Mouse (Mus musculus) megakaryocyte, adult 5-6 weeks (primary cell): ENCODE data around the gene Catsper3. TPM values are rescaled to one million over a fixed set of nuclear protein-coding genes. Genes with fewer than 3 reads are reported as not detected.

Source experiments
- ATAC-seq: 2 replicates; pipeline ENCODE4 v1.8.0; 2016; ENCODE audit warnings: mild to moderate bottlenecking, inconsistent platforms; ENCODE audit not compliant: poor library complexity, severe bottlenecking
- total RNA-seq, 2 experiments: library from RNA; stranded (forward) in 1 of 2; stranded (reverse) in 1 of 2; fragments of 153-499, 151-499 nt in 1 of 2; fragments of 221-1000, 200-1000 nt in 1 of 2; gene quantifications; 2 replicates each; pipeline versions ENCODE4 v1.2.3 to v1.2.4; 2015 to 2017

The Catsper3 gene
- total RNA-seq (2015) (not detected in 2 replicates), total RNA-seq (2017) (not detected in 2 replicates)

DNA sequence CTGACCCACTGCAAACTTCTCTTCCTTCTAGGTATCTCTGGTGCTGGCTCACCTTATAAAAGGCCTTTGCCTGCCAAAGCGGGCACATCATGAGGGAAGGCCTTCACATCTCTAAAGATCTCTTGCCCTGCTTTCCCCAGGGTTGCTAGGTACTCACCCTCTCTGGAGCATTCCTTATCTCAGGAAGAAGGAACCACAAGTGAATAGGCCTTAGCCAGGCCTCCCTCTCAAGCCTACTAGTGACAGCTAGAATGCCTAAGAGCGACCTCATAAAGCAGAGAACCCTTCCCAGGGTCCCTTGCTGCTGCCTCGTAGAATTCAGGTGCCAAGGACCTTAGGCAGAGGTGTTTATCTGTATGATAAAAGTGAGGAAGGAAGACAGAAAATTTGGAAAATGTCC is at the start of gene Catsper3:
Gene Catsper3 (plus strand): TSS at position 301 of the 400 bp plus-strand sequence.
- no peak for ATAC-seq

DNA sequence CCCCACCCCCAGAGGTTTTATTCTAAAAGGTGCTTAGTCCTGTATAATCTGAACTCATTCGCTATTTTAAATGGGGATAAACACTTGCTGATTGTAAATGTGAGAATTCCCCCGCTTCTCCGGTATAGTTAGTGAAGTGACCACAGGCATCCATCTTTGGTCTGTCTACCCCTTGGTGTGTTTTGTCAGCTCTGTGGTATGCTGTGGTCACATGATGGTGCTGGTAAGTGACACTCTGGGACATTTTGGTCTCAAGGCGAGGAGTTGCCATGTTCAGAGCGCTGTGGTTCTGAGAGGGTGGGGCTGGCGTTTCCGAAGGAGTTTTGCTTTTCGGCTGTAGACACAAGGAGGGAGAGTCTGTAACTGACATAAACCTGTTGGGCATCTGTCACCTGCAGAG is 46.5 kb upstream of the Catsper3 start:
- ATAC-seq: no peak

DNA sequence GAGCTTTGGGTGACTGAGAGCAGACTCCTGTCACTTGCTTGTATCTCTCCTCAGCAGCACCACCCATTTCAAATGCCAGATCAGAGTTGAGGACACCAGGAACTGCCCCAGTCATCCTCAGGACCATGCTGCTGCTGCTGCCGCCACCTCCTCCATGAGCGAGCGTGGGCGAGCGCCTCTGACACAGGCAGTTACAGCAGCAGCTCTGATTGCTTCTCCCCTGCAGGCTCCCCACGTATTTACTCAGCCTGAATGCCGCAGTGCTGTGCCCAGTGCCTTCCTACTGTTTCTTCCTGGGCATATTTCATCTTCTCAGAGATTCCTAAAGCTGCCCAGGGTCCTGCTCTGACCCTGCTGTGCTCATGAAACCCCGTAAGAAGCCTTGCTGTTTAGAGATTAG is 42.1 kb upstream of the Catsper3 start:
- no peak for ATAC-seq

DNA sequence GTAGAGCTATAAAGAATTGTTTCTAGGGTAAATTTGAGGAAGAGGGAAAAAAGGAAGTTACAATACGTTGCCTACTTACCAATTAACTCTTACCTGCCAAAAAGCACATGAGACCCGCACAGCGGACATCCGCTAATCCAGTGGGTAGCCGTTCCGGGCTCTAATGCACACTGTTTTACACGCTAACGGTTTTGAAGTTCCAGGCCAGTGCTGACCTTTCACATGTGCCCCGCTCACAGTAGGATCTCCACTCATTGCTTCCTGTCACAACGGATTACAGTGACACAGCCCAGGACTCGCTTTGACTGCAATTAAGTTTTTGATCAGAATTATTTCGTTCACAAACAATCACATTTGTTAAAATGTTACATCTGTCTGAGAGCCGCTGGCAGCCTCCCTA is 30.0 kb upstream of the Catsper3 start:
- ATAC-seq: peak; percentile 60

DNA sequence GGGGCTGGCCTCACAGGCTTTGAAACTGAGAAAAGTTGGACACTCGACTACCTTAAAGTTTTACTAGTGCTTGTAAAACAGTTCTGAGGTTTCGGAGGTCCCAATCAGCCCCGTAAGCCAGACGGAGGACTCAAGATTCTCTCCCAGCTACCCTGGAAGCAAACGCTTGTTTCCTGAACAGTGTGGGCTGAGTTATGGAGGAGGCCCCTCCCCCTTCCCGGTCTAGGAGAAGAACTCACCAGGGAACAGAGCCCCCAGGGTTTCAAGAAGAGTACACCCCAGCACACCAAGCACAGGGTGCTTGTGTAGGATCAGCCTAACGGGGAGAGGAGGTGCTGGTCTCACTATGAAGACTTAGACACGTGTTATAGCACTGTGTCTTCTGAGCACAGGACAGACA is 27.6 kb upstream of the Catsper3 start:
- no peak for ATAC-seq

DNA sequence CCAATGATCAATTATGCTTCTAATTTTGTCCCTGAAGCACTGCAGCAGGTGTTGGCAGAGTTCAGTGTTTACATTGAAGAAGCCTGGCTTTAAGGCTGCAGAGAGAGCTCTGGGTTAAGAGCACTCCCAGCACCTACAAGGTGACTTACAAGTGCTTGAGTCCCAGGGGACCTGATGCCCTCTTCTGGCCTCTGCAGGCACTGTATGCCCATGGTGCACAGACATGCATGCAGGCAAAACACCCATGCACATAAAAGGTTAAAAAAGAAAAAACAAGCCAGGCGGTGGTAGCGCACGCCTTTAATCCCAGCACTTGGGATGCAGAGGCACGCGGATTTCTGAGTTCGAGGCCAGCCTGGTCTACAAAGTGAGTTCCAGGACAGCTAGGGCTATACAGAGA is 26.7 kb upstream of the Catsper3 start:
- ATAC-seq: no peak

DNA sequence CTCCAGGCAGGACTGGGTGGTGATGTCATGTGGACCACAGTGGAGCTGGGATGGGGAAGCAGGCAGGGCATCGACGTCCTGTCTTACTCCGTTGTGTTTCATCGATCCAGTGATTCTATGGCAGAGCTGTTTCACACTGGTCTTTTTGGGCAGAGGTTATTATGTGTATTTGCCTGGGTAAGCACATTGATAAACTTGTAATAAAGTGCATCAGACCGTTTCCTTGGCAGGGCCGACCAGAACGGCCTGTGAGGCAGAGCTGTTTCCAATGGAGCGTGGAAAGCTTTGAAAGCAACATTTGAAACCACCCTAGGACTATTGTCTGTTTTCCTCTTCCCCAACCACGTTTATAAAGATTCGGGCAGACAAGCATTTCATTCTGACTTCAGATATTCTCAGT is 23.8 kb upstream of the Catsper3 start:
- ATAC-seq: no peak

DNA sequence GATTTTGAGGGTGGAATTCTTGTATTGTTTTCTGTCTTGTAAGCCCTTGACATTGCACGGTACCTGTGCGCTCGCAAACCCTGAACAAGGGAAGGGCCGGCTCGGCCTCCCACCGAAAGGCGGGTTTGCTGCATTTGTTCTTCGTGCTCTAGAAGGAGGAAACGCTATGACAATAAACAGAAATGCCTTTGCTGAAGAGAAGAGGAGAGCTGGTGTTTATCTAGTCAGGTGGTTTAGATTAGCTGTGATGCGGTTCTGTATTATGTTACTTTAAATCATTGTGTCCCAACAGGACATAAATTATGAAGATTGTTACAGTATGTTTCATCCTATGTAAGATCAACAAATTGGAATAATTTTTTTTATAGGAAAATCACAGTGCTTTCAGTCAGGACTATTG is 22.9 kb upstream of the Catsper3 start:
- ATAC-seq: no peak

DNA sequence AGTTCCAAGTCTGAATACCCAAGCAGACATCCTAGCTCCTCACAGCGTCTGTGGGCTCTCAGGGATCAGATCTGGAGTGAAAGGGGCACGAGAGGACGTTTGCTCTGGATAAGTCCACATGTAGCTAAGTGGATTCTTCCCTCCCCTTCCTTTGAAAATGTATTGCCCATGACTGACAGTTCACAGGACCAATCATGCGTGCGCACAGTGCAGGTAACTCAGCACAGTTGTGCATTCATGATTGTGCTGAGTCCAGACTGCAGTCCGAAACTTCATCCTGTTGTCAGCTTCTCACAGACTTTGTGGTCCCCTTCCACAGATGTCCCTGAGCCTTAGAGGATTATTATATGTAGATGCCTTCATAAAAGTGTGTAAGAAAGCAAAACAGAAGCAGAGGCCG is 10.0 kb upstream of the Catsper3 start:
- no peak for ATAC-seq

DNA sequence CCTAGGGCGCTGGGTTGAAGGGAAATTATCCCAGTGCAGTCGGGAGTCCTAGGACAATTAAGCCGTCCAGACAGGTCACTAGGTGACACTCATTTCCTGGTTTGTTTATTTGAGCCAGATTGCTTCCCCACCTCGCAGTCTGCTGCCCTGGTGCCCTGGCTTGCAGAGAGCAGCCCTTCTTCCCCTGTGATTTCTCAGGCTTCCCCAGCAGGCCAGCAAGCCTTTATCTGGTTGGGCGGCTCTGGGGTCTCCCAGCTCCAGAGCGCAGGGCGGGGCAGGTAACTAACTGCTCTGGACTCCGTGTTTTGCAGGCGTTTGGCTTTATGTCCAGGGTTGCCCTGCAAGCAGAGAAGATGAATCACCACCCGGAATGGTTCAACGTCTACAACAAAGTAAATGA is 9.3 kb upstream of the Catsper3 start:
- no peak for ATAC-seq

DNA sequence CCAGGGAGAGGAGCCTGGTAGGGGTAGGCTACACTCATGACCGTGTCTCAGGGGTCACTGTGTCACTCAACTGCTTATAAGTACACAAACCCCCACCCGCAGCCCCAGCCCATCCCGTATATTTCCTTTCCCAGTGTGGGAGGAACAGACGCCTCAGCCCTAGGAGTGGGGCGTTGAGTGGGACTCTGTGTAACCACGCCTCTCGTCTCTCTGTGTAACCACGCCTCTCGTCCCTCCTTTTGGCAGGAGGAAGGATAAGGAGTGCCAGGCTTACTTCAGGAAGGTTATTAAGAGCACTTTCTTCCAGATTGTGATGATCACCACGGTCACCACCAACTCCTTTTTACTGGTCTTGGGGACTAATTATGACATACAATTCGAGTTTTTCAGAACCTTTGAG is 1.8 kb downstream of the Catsper3 start:
- ATAC-seq: no peak

DNA sequence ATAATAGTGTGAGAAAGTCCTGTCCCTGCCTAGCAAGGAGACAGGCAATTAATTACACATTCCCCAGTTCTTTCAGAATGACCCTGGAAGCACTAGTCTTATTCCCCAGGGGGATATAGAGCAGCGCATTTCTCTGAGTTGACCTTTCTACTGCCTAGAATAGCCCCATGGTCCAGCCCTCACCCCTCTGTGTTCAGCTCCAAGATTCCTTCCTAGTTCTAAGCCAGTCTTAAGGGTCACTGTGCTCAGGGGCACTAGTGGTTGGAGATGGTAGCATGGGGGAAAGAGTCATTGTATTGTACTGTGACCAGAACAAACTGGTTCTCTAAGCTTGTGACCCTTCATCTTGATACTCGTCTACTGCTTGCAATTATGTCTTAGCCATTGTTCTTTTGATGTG is 16.9 kb downstream of the Catsper3 start:
- no peak for ATAC-seq

DNA sequence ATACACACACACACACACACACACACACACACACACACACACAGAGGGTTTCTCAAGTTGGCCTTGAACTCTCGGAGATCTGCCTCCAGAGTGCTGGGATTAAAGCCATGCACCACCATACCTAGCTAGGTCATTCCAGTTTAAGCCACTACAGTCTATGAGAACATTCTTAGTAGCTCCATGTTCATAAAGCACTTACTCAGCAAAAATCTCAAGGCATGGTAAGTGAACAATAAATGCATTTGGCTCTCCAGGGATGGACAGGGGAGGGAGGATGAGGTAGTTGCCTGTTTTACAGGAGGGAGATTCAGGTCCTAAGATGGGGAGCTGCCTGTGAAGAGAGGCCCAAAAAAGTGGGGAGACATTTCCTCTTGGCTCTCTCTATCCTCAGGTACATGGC is 19.6 kb downstream of the Catsper3 start:
- no peak for ATAC-seq

DNA sequence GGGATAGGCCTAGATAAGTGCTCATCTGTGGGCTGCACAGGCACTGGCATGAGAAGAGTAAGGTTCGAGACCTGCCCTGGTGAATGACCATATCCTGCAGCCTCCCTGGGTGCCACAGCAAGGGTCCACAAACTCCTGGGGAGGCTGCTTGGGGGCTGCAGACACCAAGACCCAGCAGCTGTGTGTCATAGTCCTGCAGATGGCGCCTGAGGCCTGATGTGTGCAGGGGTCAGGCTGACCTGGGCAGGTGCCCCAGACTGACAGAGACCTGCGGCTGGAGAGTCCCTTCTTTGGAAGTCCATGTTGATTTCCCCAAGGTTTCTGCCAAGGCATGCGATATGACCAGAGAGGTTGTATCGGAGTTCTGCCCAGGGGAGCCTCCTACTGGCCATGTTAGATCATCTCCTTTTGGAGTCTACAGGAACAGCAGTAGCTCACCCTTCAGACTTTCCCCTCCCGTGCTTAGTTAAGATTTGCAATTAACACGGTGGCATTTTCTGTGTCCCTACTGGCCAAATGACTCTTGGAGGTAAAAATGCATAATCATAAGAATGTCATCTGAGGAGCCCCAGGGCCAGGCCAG is 24.8 kb downstream of the Catsper3 start:
- no peak for ATAC-seq

DNA sequence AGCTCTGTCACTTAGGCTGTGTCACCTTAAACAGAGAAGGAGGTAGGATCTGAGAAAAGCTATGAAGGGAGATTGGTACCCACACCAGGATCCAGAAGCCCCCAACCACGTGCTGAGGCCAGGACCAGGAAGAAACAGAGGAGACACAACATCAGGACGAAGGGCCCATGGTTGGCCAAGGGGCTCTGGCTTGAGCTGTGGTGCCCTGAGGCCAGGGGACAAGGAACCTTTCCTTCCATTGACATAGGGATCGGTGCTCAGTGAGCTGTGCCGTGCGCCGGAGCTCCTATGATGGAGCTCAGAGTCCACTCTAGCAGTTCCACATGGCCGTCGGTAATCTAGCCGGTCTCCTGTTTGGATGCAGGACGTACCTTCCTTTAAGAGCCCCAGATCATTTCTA is 25.3 kb downstream of the Catsper3 start:
- no peak for ATAC-seq

DNA sequence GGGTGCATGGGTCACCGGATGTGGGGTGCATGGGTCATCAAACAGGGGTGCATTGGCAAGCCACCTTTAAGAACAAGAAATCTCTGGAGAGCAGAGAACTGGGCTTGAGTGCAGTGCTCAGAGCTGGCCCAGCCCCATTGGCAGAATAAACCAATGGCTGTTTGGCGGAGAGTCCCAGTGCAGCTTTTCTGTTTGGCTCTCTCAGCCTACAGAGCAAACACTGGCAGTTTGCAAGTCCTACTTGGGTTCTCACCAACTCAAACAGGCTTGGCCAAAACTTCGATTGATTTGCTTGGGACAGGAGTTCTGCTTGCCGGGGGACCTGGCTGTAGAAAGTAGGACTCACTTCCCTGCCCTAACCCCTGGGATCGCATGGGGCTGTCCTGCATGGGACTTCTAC is 26.6 kb downstream of the Catsper3 start:
- ATAC-seq: no peak

DNA sequence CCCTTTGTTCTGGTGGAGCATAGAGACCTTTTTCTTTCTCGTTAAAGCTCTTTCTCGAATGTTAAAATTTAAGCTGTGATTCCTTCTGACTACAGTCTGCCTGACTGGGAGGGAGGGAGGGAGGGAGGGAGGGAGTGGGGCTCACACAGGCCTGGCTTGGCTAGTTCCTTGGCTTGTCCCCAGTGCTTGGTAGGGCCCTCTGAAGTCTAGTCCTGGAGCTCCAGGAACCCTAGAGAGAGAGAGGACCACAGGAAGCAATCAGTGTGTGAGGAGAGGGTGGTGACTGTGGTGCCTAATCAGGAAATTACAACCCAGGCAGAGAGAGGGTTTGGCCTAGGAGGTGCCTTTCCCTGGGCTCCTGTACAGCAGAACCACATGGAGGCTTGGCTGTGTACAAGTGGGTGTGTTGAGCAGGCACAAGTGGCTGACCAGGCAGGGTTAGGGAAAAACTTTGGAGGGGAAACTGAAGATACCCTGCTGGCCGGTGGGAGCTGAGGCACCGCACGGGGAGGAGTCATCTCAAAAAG is 29.2 kb downstream of the Catsper3 start:
- no peak for ATAC-seq

DNA sequence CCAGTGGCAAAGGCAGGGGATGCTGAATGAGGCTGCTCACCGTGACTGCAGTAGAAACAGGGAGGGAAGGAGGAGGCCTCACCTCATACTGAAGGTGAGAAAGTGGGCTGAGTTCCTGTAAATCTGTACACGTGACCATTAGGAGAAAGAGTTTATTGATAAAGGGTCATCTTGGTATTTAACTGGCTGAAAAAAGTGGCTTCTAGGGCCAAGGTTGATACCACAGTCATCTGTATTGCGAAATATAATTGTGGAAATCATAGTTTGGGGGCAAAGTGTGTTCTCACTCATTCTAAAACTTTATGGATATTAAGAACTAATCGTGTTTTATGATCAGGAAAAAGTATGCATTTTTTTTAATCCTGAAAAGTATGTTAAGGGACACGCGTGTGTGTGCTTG is 30.5 kb downstream of the Catsper3 start:
- ATAC-seq: no peak

DNA sequence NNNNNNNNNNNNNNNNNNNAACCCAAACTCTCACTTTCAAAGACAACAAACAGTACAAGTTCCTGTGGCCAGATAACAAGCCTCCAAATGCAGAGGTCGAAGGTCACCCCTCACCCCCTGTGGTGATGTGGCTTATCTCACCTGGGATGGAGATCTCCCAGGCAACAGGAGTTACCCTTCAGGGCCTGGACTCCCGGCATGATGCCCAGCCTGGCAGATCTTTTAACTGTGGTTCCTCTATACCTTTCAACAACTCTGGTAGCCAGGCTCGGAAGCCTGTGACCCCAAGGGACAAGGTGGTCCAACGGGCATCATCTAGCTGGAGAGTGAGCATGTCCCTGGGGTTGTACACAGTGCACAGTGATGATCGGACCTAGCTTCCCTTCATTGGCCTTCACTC is 38.1 kb downstream of the Catsper3 start:
- ATAC-seq: no peak

DNA sequence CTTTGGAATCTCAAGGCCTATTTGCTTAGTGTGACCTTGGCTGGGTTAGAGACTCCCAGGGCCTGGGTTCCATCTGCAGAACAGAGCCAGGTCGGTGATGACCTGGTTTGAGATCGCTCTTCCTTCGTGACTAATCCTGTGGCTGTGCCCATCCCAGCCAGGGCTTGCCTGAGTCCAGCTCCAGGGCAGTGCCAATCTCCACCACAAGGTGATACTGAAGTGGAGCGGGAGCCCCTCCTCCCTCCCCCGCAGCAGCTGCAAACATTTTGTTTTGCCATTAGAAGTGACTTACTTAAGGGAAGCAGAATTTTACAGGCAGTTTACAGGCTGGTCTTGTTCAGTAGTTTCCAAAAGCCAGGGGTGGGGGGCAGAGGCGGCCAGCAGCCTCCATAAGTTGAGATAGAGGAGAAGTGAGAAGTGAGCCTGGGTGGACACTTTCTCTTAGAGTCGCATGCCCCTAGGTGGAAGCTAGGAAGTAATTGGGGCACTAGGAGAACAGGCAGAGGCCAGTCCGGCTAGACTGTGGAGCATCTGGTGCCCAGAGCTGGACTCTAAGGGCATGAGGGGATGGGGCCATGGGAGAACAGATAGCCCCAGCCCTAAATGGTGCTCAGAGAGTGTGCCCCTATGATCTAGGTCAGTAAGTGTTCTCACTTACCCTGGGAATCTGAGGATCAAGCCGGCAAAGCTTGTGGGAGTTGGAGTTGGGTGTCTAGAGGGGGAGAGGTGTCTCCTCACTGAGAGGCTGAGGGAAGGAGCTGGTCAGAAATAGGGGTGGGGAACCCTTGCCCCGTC is 40.0 kb downstream of the Catsper3 start:
- ATAC-seq: no peak

DNA sequence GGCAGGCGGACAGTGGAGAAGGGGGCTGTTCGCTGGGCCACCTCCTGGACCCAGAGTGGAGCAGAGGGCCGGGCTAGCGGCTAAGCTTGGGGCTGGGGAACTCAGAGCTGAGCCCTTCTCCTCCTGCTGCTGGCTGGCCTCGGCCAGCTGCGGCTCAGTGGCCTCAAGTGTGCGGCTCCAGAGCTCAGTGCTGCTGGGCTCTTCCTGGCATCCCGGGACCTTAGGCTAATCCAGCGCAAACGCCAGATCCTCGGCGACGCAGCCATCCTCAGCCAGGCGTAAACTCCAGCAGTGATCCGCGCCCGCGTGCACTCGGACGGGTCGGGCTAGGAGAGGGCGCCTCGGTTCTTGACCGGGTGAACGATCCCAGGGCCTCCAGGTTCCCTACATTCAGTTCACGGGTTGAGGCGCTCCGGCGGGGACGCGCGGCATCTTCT is 40.9 kb downstream of the Catsper3 start:
- no peak for ATAC-seq

DNA sequence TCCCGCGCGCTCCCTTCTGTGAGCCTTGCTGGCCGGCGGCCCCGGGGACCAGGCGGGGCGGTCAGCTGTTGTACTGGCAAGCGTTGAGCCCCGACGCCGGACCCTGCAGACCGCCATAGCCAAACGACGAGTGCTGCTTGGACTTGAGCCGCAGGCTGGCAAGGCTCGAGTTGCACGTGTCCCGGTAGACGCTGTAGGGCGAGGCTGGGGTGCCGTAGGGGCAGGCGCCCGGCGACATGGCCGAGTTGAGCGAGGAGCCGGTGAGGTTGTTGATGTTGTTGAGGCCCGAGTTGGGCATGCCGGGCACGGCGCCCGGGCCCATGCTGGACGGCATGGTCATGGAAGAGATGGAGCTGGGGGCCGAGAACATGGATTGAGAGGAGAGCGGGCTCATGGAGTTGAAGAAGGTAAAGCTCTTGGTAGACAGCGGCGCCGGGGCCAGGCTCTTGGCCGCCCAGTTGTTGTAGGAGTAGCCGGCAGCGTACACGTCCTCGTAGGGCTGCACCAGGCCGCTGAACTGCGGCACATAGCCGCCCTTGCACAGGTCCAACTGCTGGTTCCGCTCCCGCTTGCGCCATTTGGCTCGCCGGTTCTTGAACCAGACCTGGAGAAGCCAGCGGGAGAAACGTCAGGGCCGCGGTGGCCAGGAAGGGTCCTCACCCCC is 41.8 kb downstream of the Catsper3 start:
- no peak for ATAC-seq
